Mouse (Mus musculus): ENCODE data around the gene Mlst8. TPM values are rescaled to one million over a fixed set of nuclear protein-coding genes. Genes with fewer than 3 reads are reported as not detected.

Gene Mlst8
- polyA plus RNA-seq (2015; fragmentation: Nextera tagmentation; extraction: Ambion mirVana): 6.2 and 8.1 TPM in 2 replicates

GRCm38 (mm10) chr17:24478663-24479380 is at the start of gene Mlst8:
Gene Mlst8, minus strand, starts transcription at chr17:24479078.
- peaks cover 34% of the 10 kb centered on the region for H3K36me3 ChIP-seq (replicated peaks; ENCODE audit: insufficient read depth, low read length)
- TF ChIP-seq CTCF (IDR thresholded peaks at IDR 0.05; ENCODE audit: low read depth) (peak; percentile 97), EP300 (IDR thresholded peaks at IDR 0.05; ENCODE audit: low read depth) (peak; percentile 75)
- H3K9me3 ChIP-seq (ENCODE audit: low read length): no peaks in the 10 kb centered on the region
- H3K27ac ChIP-seq (ENCODE audit: low read depth): peak within 1 kb of the TSS; percentile 84
- DNase-seq (peak; percentile 98), ATAC-seq (peak; percentile 97)
- peak within 1 kb of the TSS; percentile 78 for H3K4me3 ChIP-seq (ENCODE audit: low read depth, low read length)
- peaks cover 11% of the 10 kb centered on the region for H3K4me1 ChIP-seq (ENCODE audit: insufficient read depth)
- WGBS (ENCODE audit: insufficient replicate concordance): under 1% methylated on average over 48 of the region's 48 CpGs
- peak within 1 kb of the TSS; percentile 66 for H3K4me2 ChIP-seq (ENCODE audit: low read depth, low read length)
- H3K27me3 ChIP-seq (ENCODE audit: insufficient read depth, low read length): no peaks in the 10 kb centered on the region
- H3K9ac ChIP-seq (replicated peaks): peak within 1 kb of the TSS; percentile 77

- peak overlapping the region; percentile 94 for H3K4me2 ChIP-seq (ENCODE audit: low read depth, low read length)
- H3K9ac ChIP-seq (replicated peaks): peak overlapping the region; percentile 79
- TF ChIP-seq EP300 (IDR thresholded peaks at IDR 0.05; ENCODE audit: low read depth) (no peak), CTCF (IDR thresholded peaks at IDR 0.05; ENCODE audit: low read depth) (no peak)
- peaks cover 12% of the 10 kb centered on the region for H3K36me3 ChIP-seq (replicated peaks; ENCODE audit: insufficient read depth, low read length)
- H3K9me3 ChIP-seq (ENCODE audit: low read length): no peaks in the 10 kb centered on the region
- ATAC-seq (no peak), DNase-seq (no peak)
- H3K4me3 ChIP-seq (ENCODE audit: low read depth, low read length): peak overlapping the region; percentile 87
- peak overlapping the region; percentile 81 for H3K27ac ChIP-seq (ENCODE audit: low read depth)
- H3K4me1 ChIP-seq (ENCODE audit: insufficient read depth): peaks cover 47% of the 10 kb centered on the region
- WGBS (ENCODE audit: insufficient replicate concordance): under 1% methylated on average over 8 of the region's 8 CpGs
- H3K27me3 ChIP-seq (ENCODE audit: insufficient read depth, low read length): no peaks in the 10 kb centered on the region
Measured at GRCm38 (mm10) chr17:24528560-24528918, 49.7 kb upstream of the Mlst8 start.

GRCm38 (mm10) chr17:24527723-24528559 is 49.1 kb upstream of the Mlst8 start, which contains the start of gene Traf7:
Gene Traf7, minus strand, starts transcription at chr17:24527938.
- ATAC-seq: peak; percentile 97

GRCm38 (mm10) chr17:24527315-24527714 is 48.4 kb upstream of the Mlst8 start:
- peaks cover 37% of the 10 kb centered on the region for H3K4me1 ChIP-seq (ENCODE audit: insufficient read depth)
- DNase-seq (no peak), ATAC-seq (no peak)
- H3K4me3 ChIP-seq (ENCODE audit: low read depth, low read length): peak overlapping the region; percentile 87
- peak overlapping the region; percentile 74 for H3K27ac ChIP-seq (ENCODE audit: low read depth)
- no peak for TF ChIP-seq EP300 (IDR thresholded peaks at IDR 0.05; ENCODE audit: low read depth)
- TF ChIP-seq CTCF (IDR thresholded peaks at IDR 0.05; ENCODE audit: low read depth): no peak
- peak overlapping the region; percentile 87 for H3K9ac ChIP-seq (replicated peaks)
- 1% methylated on average over 19 of the region's 19 CpGs for WGBS (ENCODE audit: insufficient replicate concordance)
- H3K27me3 ChIP-seq (ENCODE audit: insufficient read depth, low read length): no peaks in the 10 kb centered on the region
- no peaks in the 10 kb centered on the region for H3K9me3 ChIP-seq (ENCODE audit: low read length)
- peaks cover 12% of the 10 kb centered on the region for H3K36me3 ChIP-seq (replicated peaks; ENCODE audit: insufficient read depth, low read length)
- H3K4me2 ChIP-seq (ENCODE audit: low read depth, low read length): peak overlapping the region; percentile 85

More at GRCm38 (mm10) chr17:24527723-24528559, 49.1 kb upstream of the Mlst8 start, which contains the start of gene Traf7:
- Histone ChIP-seq H3K27ac (ENCODE audit: low read depth) (peak within 1 kb of the TSS; percentile 81), H3K9ac (replicated peaks) (peak within 1 kb of the TSS; percentile 87), H3K36me3 (replicated peaks; ENCODE audit: insufficient read depth, low read length) (peaks cover 12% of the 10 kb centered on the region), H3K4me1 (ENCODE audit: insufficient read depth) (peaks cover 41% of the 10 kb centered on the region), H3K9me3 (ENCODE audit: low read length) (no peaks in the 10 kb centered on the region), H3K4me2 (ENCODE audit: low read depth, low read length) (peak within 1 kb of the TSS; percentile 94), H3K4me3 (ENCODE audit: low read depth, low read length) (peak within 1 kb of the TSS; percentile 87), H3K27me3 (ENCODE audit: insufficient read depth, low read length) (no peaks in the 10 kb centered on the region)
- WGBS (ENCODE audit: insufficient replicate concordance): under 1% methylated on average over 40 of the region's 40 CpGs
- no peak for TF ChIP-seq CTCF (IDR thresholded peaks at IDR 0.05; ENCODE audit: low read depth)
- peak; percentile 66 for TF ChIP-seq EP300 (IDR thresholded peaks at IDR 0.05; ENCODE audit: low read depth)
- DNase-seq: peak; percentile 91

GRCm38 (mm10) chr17:24524734-24525133 is 45.9 kb upstream of the Mlst8 start:
- Histone ChIP-seq H3K36me3 (replicated peaks; ENCODE audit: insufficient read depth, low read length) (peaks cover 11% of the 10 kb centered on the region), H3K4me1 (ENCODE audit: insufficient read depth) (peaks cover 29% of the 10 kb centered on the region), H3K27me3 (ENCODE audit: insufficient read depth, low read length) (no peaks in the 10 kb centered on the region), H3K4me2 (ENCODE audit: low read depth, low read length) (no peak overlapping the region), H3K9me3 (ENCODE audit: low read length) (no peaks in the 10 kb centered on the region), H3K4me3 (ENCODE audit: low read depth, low read length) (no peak overlapping the region), H3K27ac (ENCODE audit: low read depth) (no peak overlapping the region), H3K9ac (replicated peaks) (0 out of 2 replicates have a peak overlapping the region, but pooled peaks have one; percentile 11)
- DNase-seq: no peak
- WGBS (ENCODE audit: insufficient replicate concordance): 80% methylated on average over 2 of the region's 2 CpGs
- TF ChIP-seq EP300 (IDR thresholded peaks at IDR 0.05; ENCODE audit: low read depth) (no peak), CTCF (IDR thresholded peaks at IDR 0.05; ENCODE audit: low read depth) (no peak)
- no peak for ATAC-seq

GRCm38 (mm10) chr17:24520450-24520849 is 41.6 kb upstream of the Mlst8 start:
- peaks cover 6% of the 10 kb centered on the region for H3K4me1 ChIP-seq (ENCODE audit: insufficient read depth)
- no peaks in the 10 kb centered on the region for H3K9me3 ChIP-seq (ENCODE audit: low read length)
- no peak for TF ChIP-seq EP300 (IDR thresholded peaks at IDR 0.05; ENCODE audit: low read depth)
- TF ChIP-seq CTCF (IDR thresholded peaks at IDR 0.05; ENCODE audit: low read depth): no peak
- no peak overlapping the region for H3K4me2 ChIP-seq (ENCODE audit: low read depth, low read length)
- H3K27ac ChIP-seq (ENCODE audit: low read depth): no peak overlapping the region
- H3K9ac ChIP-seq (replicated peaks): no peak overlapping the region
- no peak for ATAC-seq
- H3K27me3 ChIP-seq (ENCODE audit: insufficient read depth, low read length): no peaks in the 10 kb centered on the region
- DNase-seq: no peak
- H3K4me3 ChIP-seq (ENCODE audit: low read depth, low read length): no peak overlapping the region
- peaks cover 36% of the 10 kb centered on the region for H3K36me3 ChIP-seq (replicated peaks; ENCODE audit: insufficient read depth, low read length)
- 83% methylated on average over 4 of the region's 4 CpGs for WGBS (ENCODE audit: insufficient replicate concordance)

Measured in liver, postnatal 0 days (tissue).